Mouse (Mus musculus) neutrophil, adult 5-6 weeks (primary cell): ENCODE data around the gene Myo1d. TPM values are rescaled to one million over a fixed set of nuclear protein-coding genes. Genes with fewer than 3 reads are reported as not detected.
A peak's percentile ranks its signal among the peaks of the same experiment; 100 is the strongest.

Experiments used
- ATAC-seq: fragments of 151-379, 151-347 bp; 2 replicates; pipeline ENCODE4 v1.8.0; 2017; ENCODE audit warnings: mild to moderate bottlenecking, moderate TSS enrichment; ENCODE audit not compliant: insufficient number of reproducible peaks, poor library complexity, low FRiP score, severe bottlenecking; ENCODE audit errors: extremely low read depth
- total RNA-seq: library from RNA; stranded (forward); fragments of 200-1000 nt; gene quantifications from 2 replicates; pipeline ENCODE4 v1.2.3, GENCODE M21; 2017

Myo1d gene
- total RNA-seq, 1 experiment from 2014 or later = 10.7 TPM

DNA sequence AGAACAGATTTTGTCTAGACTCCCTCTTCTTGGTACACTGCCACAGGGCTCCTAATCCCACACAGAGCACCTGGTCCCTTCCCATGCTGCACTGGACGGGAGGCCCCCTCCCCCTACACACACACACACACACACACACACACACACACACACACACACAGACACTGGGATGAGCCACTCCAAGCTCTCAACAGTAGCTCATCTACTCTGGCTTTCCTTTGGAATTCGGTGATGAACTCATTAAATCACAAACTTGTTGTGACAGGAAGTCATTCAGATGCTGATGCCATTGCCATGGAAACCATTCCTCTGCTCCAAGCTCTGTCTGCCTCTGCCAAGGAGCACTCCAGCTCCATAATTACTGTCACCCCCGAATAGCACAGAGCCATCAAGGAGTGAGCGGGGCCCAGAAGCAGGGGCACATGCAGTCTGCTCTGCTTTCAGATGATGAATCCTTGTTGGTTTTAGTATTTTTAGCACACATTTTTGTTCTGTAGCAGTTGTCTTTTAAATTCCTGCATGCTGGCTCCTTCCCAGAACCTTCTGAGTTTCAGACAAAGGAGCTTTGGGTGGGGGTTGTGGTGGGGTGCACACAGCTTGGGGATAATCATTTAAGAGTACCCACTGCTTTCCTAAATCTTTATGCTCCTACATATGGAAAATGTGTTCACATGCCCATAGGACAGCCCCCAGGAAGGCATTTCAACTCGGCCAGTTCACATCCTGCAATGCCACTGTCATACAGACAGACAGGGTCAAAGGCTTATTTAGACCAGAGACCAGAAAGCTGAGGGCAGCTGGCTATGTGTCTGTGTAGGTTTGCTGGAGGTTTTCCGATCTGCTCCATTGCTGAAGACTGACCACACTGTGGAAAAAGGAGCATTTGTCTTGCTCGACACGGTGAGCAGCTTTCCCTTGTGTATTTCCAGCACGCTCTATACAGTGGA is 261.1 kb downstream of the Myo1d start:
- no peak for ATAC-seq

DNA sequence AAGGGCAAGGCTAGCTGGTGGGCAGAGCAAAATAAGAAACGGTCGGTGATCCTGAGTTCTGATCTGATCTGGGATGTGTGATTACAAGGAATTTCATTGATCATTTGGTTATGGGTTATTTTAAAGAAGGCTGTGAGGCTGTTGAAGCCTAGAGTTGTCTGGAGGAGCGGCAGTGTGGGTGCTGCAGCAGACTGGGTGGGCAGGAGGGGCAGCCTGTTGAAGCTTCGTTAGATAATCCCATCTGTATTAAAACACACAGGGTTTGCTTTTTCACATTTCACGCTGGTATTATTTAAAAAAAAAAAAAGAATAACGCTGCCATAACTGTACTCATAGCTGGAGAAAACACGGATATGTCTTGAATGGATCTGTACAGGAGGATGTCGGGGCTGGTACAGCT is 263.9 kb downstream of the Myo1d start:
- no peak for ATAC-seq

DNA sequence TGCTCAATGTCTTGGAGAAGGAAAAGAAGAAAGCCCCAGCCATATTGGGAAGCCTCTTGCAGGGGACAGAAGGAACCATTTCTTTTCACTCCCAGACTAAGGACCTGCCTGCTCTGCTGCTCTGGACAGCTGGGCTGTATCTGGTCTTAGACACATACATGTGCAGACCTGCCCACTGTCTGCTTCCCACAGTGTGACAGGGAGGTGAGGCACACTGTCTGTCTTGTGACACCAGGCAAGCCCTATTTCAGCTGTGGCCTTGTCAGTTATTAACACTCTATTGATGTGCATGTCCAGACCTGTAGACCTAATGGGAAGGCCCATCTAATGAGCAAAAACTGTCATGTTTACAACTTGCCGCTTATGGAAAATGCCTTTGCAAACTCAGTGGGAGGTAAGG is 264.5 kb downstream of the Myo1d start:
- ATAC-seq = no peak

DNA sequence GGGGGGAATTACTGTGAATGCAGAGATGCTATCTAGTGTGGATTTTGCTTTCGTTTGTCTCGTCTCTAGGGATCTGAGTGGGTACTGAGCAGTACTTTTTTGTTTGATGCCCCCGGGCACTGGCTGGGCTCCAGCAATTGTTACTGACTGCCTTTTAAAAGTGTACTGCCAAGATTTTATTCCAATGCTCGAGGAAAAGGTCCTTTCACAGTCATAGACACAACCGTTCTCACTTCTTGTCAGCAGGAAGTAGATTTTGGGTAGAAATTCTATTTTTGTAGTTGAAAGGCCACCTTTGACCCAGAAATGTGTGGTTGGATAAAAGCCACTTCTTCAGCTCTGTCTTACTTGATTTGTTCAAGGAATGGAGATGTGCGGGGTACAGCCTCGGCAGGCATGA is 266.0 kb downstream of the Myo1d start:
- no peak for ATAC-seq

DNA sequence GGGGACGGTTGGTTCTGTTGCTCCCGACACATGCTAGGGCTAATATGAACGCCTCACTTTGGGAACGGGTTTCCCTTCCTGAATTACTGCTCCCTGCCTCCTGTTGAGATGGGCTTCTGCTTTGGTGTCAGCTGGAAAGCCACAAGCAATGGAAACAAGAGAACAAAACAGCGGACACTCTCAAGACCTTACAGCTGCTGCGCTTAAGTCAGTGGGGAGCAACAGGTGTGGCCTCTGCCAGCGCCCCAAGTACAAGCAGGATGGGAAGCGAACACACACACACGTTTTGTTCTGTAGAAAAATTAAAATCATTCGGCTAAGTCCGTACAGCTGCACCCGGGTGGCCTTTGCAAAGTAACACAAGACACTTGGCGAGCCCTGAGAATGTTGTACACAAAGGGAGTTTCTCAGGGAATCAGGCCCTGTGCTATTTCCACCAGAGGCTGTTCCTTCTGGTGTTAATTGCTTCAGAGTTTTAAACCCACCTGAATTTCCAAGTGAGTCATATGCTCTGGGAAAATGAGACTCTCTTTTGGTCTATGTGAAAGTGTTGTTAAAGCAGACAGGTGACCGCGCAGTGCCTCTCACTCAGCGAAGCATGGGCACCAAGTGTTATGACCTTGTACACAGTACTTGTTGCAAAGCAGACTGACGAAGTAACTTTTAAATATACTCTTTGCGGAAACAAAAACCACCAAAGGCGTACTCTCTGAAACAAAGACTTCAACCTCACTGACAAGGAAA is 267.3 kb downstream of the Myo1d start:
- no peak for ATAC-seq

DNA sequence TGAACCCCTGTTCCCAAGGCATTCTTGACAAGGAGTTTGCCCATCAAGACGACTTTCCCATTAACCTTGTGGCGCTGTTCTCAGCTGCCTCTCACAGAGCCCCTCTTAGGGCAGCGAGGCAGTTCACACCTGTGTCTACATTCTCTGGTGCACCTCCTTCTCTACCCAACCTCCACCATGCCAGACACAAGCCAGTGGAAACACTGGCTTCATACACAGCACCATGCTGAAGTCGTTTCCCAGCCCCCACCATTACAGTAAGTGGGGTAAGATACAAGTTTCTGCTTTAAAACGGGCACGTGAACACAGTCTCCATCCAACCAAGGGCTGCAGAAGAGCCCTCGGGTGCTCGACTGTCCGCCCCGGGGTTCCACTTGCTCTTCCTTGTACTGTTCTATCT is 269.7 kb downstream of the Myo1d start:
- ATAC-seq = no peak

DNA sequence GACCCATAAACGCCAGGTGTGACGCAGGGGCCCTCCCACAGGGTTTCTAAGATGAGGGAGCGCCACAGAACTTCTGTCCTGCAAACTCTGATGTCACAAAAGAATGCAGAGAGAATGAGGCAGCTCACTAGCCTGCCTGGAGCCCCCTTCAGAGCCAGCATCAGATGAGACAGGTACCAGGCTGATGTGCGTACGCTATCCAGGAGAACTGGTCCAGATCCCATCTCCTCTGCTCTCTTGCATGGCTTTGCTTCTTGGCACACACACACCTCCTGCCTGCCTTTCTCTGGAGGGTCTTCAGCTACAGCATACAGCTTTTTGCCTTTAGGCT is 270.7 kb downstream of the Myo1d start:
- no peak for ATAC-seq

DNA sequence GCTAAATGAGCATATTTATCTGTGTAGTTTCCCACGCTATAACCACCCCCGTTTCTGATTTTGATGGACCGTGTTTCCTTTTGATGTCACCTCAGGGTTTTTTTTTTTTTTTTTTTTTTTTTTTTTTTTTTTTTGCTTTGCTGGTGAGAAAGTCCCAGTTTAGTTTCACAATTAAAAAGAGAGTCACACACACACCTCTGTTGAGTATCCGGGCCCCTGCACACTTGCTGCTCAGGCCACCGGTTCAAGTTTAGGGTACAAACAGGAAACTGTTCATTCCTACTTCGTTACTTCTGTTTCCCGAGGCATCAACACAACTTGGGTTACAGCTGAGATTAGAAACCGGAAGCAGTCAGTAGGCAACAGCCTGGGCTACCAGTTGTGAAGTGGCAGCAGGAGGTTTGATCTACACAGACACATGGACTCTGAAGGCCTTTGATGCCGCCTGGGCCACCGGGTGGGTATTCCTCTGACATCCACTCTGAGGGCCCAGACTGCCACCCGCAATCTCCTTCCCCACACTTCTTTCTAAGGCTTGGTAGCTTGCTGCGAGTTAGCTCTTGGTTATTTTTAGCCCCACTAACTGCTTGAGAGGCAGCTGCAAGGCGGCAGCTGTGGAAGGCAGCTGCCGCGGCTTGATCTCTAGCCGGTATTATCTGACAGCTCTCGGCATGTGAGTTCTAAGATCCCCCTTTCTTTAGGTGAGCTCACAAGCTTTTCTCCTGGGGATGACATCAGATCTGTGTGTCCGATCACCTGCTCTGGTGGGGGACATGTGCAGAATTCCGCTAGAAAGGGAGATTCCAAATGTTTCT is 271.3 kb downstream of the Myo1d start:
- ATAC-seq = peak; percentile 67

DNA sequence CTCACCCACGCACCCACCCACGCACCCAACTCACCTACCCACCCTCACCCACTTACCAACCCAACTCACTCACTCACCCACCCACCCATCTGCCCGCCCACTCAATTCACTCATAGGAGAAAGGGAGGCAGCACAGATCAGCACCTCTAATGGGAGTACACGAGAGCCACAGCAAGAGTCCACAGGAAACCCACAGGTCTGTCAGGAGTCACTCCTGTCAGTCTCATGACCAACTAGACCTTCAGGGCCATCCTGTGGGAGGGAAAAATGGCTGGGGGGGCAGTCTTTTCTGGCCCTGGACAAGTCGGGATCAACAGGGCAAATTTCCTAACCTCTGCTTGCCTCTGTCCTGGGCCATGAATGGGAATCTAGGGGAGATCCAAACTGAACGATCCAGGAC is 272.0 kb downstream of the Myo1d start:
- ATAC-seq = no peak

DNA sequence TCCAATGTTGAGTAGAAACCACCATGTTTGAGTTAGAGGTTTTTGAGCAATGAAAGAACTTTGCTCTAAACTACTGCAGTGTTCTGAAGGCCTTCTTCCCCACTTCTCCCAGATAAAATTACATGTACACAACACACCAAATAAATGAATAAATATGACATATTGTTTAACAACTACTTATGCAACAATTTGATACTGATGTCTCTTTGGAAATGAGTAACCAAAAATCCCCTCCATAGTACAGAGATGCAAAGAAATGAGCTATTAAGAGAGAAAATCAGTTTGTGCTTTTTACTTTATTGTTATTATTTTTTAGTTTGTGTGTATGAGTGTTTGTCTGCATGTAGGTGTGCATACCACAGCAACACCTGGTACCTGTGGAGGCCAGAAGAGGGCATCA is 273.3 kb downstream of the Myo1d start:
- no peak for ATAC-seq

DNA sequence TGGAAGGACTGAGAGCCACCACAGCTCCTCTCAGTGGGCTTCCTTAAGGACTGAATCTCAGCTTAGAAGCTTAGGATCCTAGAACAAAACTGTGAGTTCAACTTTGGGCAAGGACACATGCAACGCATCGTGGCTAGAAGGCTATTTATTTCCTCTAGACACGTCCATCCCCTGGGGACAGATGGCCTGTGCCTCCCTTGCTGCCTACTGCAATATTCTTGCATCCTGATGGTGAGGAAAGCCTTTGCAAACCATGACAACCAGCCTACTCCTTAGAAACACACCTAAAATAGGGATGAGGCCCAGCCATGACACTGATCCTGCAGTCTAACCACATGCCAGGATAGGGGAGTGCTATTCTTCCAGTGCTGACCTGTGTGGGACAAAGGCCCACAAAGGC is 274.2 kb downstream of the Myo1d start:
- no peak for ATAC-seq

DNA sequence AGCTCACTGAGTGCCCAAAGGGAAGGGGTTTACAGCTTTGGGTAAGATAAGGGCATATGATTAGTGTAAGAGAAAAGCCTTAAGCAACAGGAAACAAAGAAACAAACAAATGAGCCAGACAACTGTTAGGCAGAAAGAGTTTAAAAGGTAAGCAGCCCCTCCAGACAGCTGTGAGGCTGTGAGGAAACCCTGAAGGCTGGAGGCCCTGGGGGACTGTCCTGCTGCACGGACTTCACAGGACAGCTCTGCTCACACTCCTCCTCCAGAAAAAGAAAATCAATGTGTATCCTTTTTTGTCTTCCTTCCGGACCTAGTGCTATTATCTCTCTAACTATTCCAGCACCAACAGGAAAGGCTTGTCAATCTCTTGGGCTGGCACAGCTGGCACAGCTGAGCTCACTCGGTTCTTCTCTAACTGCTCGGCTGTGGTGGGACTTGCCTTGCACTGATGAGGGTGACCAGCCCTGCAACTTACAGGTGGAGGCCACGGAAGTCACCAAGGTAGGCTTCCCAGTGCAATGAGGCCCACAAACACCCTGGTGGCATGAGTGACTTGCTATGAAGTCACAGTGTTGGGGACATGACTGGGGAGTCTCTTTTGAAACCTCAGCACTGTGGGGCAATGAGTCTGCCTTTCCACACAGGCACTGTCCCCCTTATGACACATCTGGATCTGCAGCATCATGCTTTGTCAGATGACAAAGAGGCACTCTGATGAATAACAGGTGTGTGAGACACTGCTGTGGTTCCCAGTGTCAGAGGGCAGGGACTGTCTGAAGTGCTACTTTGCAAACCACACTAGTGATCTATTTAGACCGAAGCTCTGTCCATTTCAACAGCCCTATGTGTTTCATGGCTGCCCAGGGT is 275.1 kb downstream of the Myo1d start:
- ATAC-seq = peak; percentile 36

DNA sequence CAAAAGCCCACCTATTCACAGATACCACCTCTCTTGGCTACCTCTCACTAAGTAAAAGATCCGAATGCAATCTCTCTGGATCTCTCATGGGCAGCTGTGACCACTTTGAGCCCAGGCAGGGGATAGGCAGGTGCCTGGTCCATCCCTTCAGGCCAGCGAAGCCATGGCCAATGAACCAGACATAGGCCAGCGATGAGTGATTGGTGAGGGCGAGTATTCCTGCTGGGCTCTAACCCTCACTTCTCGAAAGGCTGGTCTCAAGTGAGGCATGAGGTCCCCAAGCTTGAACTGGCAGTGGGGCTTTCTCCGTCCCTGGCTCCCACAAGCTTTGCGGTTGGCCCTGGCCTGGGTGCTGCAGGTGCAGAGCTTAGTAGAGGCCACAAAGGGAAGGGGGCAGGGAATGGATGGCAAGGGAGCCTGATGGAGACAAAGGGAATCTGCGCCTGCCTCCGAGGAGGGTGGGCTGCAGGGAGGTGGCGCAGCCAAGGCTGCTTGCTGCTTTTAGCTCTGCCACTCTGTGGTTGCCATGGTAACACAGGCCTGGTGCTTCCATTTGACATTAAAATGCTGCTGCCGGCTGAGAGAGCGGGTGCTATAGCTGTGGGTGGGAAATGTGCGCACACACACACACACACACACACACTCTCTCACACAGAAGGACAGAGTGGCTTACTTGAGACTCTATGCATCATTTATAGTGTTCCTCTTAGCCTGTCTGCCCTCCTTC is 275.9 kb downstream of the Myo1d start:
- ATAC-seq = no peak

DNA sequence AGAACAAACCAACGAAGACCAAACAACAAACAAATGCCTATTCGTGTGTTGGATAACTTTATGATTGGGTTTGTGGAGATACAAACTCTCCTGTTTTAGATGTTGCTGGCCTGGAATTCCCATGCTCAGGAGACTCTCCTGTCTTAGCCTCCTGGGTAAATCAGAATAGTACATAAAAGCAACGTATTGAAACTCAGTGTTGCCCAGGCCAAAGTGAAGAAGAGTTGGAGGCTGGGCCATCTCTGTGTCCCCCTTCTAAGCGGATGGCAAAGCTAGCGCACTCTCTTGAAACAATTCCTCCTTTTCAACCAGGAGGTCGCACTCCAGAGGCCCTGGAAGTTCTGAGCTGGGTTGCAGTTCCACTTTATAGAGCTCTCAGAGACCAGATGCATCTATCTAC is 276.5 kb downstream of the Myo1d start:
- ATAC-seq = no peak

DNA sequence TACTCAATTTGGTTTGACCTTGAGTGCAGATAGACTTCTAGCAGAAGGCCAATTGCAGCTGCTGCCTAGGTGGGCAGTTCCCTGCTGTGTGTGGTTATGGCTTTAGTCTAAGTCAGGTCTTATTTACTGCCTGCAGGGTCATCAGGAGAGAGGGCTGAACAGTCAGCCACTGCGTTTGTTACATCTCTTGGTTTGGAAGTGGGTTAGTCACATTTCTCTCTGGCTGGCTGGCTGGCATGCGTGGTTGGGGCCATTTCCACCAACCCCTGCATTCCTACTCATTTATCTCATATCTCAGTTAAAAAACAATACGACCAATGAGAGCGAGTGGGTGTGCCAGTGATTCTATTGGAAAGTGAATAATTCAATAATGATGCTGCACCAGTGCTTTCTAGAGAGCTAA is 280.3 kb downstream of the Myo1d start:
- ATAC-seq = no peak

DNA sequence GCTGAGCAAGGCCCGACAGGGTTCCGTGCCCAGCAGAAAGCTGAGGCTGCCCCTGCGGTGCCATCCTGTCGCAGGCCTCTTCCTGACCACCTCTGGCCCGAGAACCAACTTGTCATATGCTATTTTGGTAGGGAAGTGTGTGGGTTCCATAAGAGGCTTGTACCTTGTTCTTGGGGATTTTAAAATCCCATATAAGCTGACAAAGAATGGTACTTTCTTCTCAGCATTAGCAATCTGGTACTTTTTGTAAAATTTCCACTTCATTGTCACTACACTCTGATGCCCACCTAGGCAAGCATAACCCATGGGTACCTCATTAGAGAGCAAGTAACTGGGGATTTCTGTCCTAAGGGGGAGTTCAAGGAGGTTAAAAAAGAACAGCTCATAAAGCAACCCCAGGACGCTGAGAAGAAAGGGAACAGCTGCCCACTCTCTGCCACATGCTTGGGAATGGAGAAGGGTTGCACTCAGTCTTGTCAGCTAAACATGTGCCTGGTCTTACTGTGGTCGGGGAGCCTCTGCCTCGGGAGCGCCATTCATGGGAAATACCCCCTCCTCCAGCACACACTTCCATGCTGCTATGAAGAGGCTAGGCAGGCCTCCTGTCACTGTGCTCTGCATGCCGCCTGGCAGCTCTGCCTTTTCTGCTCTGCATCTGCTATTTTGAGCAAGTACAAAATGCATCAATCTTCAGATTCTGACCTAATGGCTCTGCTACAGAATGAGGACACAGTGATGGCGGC is 281.3 kb downstream of the Myo1d start:
- ATAC-seq = no peak

DNA sequence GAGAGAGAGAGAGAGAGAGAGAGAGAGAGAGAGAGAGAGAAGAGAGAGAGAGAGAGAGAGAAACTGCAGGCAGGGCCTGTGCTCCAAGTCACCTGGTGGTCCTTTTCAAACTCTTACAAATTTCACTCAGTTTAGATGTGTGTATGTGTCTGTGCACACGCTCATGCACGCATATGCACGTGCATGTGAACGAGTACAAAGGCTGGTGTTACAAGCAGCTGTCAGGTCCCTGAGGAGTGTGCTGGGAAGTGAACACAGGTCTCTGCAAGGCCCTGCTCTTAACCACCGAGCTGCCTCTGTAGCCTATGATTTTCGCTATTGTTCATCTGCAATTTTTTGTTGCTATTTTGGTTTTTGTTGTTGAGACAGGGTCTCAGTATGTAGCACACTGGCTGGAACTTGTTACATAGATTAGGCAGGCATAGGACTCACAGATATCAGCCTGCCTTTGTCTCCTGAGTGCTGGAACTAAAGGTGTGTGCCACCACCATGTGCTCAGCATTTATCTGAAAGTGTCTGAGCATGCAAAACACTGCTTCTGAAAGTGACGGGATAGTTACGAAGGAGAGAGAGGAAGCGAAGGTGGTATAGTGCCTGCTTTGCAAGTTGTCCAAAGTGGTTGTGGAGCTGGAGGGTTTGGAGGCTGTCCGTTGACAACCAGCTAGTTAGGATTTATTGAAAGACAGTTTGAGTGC is 282.5 kb downstream of the Myo1d start:
- no peak for ATAC-seq
